Mouse (Mus musculus) thymus, postnatal 14 days (tissue): ENCODE results near the gene St3gal3.

Experiments
- DNase-seq: peaks from one replicate; pipeline ENCODE4 v3.0.0; 2021

Gene St3gal3

GRCm38 (mm10) chr4:117887920-117888319 lies 246.8 kb downstream of the St3gal3 start:
- DNase-seq, result no peak

- peak; percentile 95 for DNase-seq
These were observed 247.6 kb downstream of the St3gal3 start, which contains the start of gene Atp6v0b for GRCm38 (mm10) chr4:117887133-117887532. Gene Atp6v0b, minus strand, starts transcription at chr4:117887333.

- no peak for DNase-seq
These were observed 248.1 kb downstream of the St3gal3 start for GRCm38 (mm10) chr4:117886644-117887043.

GRCm38 (mm10) chr4:117885994-117886393 lies 248.7 kb downstream of the St3gal3 start:
- no peak for DNase-seq

- DNase-seq, result no peak
These were observed 249.6 kb downstream of the St3gal3 start for GRCm38 (mm10) chr4:117885093-117885492.

- DNase-seq, result no peak
These were observed 250.6 kb downstream of the St3gal3 start for GRCm38 (mm10) chr4:117884146-117884545.

- DNase-seq, result peak; percentile 41
These were observed 251.7 kb downstream of the St3gal3 start, which contains the start of gene B4galt2 for GRCm38 (mm10) chr4:117882701-117883691. Gene B4galt2, minus strand, starts transcription at chr4:117883487.
